Mouse (Mus musculus) WW6 (cell line): ENCODE measurements at regions not wholly inside any gene's neighbourhood (a gene's known extent, or its start where the extent isn't known, plus 50 kb on each side); places are given as distances from the start of the nearest gene placed in this dataset.

Source experiments
- DNase-seq: peaks from one replicate; pipeline ENCODE4 v3.0.0-alpha.2; 2013; ENCODE audit warnings: low read depth, low spot score

GRCm38 (mm10) chr9:92097806-92098205, 94.9 kb upstream of the Plscr5 start:
- DNase-seq: peak; percentile 0

GRCm38 (mm10) chr9:92129504-92129903, 63.2 kb upstream of the Plscr5 start:
- no peak for DNase-seq

GRCm38 (mm10) chr9:92130445-92130844, 62.3 kb upstream of the Plscr5 start:
- DNase-seq: no peak

GRCm38 (mm10) chr9:92132440-92132839, 60.3 kb upstream of the Plscr5 start:
- no peak for DNase-seq

- no peak for DNase-seq
Measured at GRCm38 (mm10) chr9:92141924-92142323, 50.8 kb upstream of the Plscr5 start.
